Mouse (Mus musculus): ENCODE results near the gene Gm4513.
"Not testable (repeated sequence)": the region's sequence is repeated elsewhere in the genome, so short reads cannot be mapped to it uniquely, and the experiment has no call there.

Gm4513 gene

DNA sequence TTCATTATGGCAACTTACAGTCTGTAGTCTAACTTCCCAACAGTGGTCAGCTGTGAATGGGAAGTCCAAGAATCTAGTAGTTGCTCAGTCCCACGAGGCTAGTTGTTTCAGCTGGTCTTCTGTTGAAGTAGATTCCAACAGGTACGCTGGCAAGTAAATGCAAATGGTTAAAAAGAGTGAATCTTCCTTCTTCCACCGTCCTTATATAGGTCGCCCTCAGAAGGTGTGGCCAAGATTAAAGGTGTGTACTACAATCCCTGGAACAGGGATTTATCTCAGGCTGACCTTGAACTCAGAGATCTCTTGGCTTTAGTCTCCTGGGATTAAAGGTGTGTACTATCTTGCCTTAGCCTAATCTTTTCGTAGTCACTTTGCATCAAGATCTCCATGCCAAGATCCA is at the start of gene Gm4513:
Gene Gm4513 (minus strand): TSS at position 101 of the 400 bp plus-strand sequence.
- not testable (repeated sequence) for DNase-seq (ENCODE audit: low spot score in 2 of 2)

DNA sequence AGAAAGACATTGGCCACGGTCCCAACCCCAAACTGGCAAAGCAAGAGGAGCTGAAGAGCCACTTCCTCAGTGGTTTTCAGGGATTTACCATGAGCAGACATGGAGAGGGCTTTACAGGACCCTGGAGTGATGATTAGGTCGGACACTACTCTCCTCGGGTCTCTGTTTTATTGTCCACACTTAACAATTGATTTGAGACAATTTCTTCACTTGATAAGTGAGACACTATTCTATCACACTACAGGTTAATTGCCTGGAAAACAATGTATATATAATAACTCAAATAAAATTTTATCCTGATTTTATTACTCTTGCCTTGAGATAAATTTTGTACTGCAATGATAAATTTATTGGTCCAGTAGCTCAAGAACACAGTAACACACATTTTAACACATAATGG is 22.7 kb downstream of the Gm4513 start, which contains the start of gene Gm4141:
Gene Gm4141 (minus strand): TSS at position 101 of the 400 bp plus-strand sequence.
- not testable (repeated sequence) for DNase-seq (ENCODE audit: low spot score in 2 of 2)

DNA sequence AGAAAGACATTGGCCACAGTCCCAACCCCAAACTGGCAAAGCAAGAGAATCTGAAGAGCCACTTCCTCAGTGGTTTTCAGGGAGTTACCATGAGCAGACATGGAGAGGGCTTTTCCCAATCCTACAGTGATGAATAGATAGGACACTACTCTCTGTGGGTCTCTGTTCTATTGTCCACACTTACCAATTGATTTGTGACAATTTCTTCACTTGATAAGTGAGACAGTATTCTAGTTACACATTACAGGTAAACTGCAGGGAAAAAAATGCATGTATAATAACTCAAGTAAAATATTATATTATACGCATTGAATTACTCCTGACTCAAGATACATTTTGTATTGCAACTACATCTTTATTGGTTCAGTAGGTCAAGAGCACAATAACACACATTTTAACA is 53.2 kb downstream of the Gm4513 start, which contains the start of gene Gm5726:
Gene Gm5726 (minus strand): TSS at position 101 of the 400 bp plus-strand sequence.
- DNase-seq (ENCODE audit: low spot score in 2 of 2): not testable (repeated sequence)
